Mouse (Mus musculus): Measurements from ENCODE around the gene Tmco1. TPM values are rescaled to one million over a fixed set of nuclear protein-coding genes. Genes with fewer than 3 reads are reported as not detected.

Tmco1 gene
- polyA plus RNA-seq (2012; ENCODE audit: low replicate concordance), result 7.9 and 10.3 TPM in 2 replicates

DNA sequence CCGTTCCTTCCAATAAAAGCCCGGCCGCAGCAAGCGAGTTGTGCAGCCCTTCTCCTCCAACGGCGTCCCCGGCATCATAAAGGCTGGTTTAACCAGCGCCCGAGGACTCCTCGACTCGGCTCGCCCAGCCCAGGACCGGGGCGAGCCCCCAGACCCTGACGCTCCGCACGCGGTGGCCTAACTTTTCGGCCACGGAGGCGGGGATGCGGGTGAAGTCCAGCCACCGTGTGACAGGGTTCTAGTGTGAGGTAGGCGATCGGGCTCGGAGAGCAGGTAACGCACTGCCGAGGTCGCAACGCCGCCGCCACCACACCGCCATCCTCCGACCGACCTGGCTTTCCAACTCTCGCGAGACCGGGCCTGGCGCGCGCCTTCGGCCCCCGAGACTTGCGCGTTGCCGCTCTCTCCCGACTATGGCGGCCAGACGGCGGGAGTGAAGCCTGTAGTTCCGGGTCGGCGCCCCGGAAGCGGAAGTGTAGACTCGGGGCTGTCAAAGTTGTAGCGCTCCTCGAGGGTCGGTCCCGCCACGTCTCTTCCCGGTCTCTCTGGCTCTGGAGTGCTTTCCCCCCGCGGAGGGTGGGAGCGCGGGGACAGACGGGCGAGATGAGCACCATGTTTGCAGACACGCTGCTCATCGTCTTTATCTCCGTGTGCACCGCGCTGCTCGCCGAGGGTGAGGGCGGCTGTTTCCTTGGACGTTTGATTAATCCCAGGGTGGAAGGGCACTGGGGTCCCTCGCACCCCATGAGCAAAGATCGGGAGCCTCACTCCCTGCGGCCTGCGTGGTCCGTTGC, at the start of gene Tmco1:
Gene Tmco1 (plus strand): TSS at position 118 of the 794 bp plus-strand sequence.

DNA sequence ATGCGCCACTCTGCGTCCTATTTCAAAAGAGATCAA, 23.0 kb upstream of the Tmco1 start, which contains the start of gene Uck2:
Gene Uck2 (minus strand): TSS at position 1 of the 36 bp plus-strand sequence.

DNA sequence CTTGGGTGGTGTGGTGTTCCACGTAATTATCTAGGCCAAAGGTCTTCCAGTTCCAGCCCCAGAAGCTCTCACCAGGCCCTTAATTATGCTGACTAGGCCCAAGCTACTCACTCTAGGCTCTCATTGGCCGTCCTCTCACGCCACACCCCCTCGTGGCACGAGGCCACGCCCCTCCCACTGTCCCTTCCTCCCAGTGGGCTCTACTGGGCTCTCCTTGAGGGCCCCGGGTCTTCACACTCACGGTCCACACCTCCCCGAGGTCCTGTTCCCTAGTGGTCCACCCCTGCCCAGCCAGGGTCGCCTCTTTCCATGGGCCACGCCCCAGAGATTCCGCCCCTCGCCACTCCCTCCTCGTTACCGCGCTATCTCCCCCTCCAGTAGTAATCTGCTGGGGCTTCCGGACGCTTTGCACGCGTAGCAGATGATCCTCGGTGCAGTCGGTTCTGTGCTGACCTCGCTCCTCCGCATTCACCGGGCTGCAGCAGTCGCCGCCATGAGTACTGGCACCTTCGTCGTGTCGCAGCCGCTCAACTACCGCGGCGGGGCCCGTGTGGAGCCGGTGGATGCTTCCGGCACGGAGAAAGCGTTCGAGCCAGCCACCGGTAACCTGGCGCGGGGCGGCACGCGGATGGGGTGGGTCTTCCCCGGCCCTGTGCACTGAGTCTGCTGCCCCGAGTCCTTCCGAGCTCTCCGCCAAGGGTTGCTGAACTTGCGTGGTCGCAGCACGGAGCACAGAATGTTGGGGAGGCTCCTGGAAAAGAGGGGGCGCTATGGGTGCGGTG, 41.8 kb downstream of the Tmco1 start, which contains the start of gene Aldh9a1:
Gene Aldh9a1 (plus strand): TSS at position 177 of the 782 bp plus-strand sequence.

Other genes with a start within 250 kb of the Tmco1 start
- 266 and 476 TPM in 2 replicates for gene Uck2, start 23.1 kb upstream of the Tmco1 start, polyA plus RNA-seq (2012; ENCODE audit: low replicate concordance)
- 40.8 and 45.9 TPM in 2 replicates for gene Aldh9a1, start 41.6 kb downstream of the Tmco1 start, polyA plus RNA-seq (2012; ENCODE audit: low replicate concordance)
- gene Mgst3, start 85.5 kb downstream of the Tmco1 start, polyA plus RNA-seq (2012; ENCODE audit: low replicate concordance), result 35.9 and 166 TPM in 2 replicates
- not detected in 2 replicates for gene Lrrc52, start 158.4 kb downstream of the Tmco1 start, polyA plus RNA-seq (2012; ENCODE audit: low replicate concordance)